Mouse (Mus musculus) myocyte (in vitro differentiated cells): Measurements from ENCODE around the gene Tctn3. TPM values are rescaled to one million over a fixed set of nuclear protein-coding genes. Genes with fewer than 3 reads are reported as not detected.
"Not testable (repeated sequence)": the region's sequence is repeated elsewhere in the genome, so short reads cannot be mapped to it uniquely, and the experiment has no call there.

ENCODE experiments used
- H3K27me3 ChIP-seq: one replicate; pipeline ENCODE4 v1.6.1; 2011; ENCODE audit not compliant: control insufficient read depth, insufficient read depth, insufficient read length
- H3K36me3 ChIP-seq: one replicate; pipeline ENCODE4 v1.6.1; 2011; ENCODE audit not compliant: control insufficient read depth, insufficient read depth
- H3K4me2 ChIP-seq: one replicate; pipeline ENCODE4 v1.6.1; 2011; ENCODE audit warnings: low read depth, control low read depth
- H3K4me3 ChIP-seq: one replicate; pipeline ENCODE4 v1.5.1; 2011; ENCODE audit warnings: mild to moderate bottlenecking, control low read depth, moderate library complexity
- H3K79me2 ChIP-seq: one replicate; pipeline ENCODE4 v1.6.1; 2011; ENCODE audit not compliant: control insufficient read depth, insufficient read depth
- H3ac ChIP-seq: one replicate; pipeline ENCODE4 v1.6.1; 2011; ENCODE audit not compliant: control insufficient read depth, insufficient read length
- CEBPB ChIP-seq: IDR thresholded peaks from 2 replicates; pipeline ENCODE4 v1.6.1; 2011; ENCODE audit warnings: mild to moderate bottlenecking, moderate library complexity; ENCODE audit not compliant: poor library complexity, insufficient read depth, severe bottlenecking
- E2F4 ChIP-seq: IDR thresholded peaks from one replicate; pipeline ENCODE4 v1.6.1; 2011; ENCODE audit warnings: mild to moderate bottlenecking, control low read depth, moderate library complexity; ENCODE audit not compliant: insufficient read depth
- MAX ChIP-seq: IDR thresholded peaks from one replicate; pipeline ENCODE4 v1.6.1; 2011; ENCODE audit warnings: low read depth, mild to moderate bottlenecking, control low read depth
- MYOD1 ChIP-seq, 3 experiments: IDR thresholded peaks; one replicate each; pipeline ENCODE4 v1.6.1; 2011; ENCODE audit warnings: control low read depth in 2 of 3, low read depth in 2 of 3, mild to moderate bottlenecking in 2 of 3, moderate library complexity in 1 of 3; ENCODE audit not compliant: insufficient read length in 2 of 3, control insufficient read depth in 1 of 3
- MYOG ChIP-seq, 3 experiments: IDR thresholded peaks; one replicate each; pipeline ENCODE4 v1.6.1; 2011; ENCODE audit warnings: control low read depth in 2 of 3, low read depth in 2 of 3, mild to moderate bottlenecking in 2 of 3; ENCODE audit not compliant: insufficient read length in 2 of 3, control insufficient read depth in 1 of 3, insufficient read depth in 1 of 3
- POLR2A ChIP-seq: IDR thresholded peaks from one replicate; pipeline ENCODE4 v1.6.1; 2011; ENCODE audit warnings: low read depth, mild to moderate bottlenecking, control low read depth, moderate library complexity; ENCODE audit not compliant: insufficient read length
- POLR2AphosphoS2 ChIP-seq: IDR thresholded peaks from one replicate; pipeline ENCODE4 v1.6.1; 2011; ENCODE audit warnings: low read depth, control low read depth; ENCODE audit not compliant: insufficient read length
- REST ChIP-seq: IDR thresholded peaks from one replicate; pipeline ENCODE4 v1.6.1; 2011; ENCODE audit warnings: mild to moderate bottlenecking, control low read depth, moderate library complexity; ENCODE audit not compliant: insufficient read depth, insufficient read length
- SRF ChIP-seq: IDR thresholded peaks from one replicate; pipeline ENCODE4 v1.6.1; 2011; ENCODE audit warnings: low read depth; ENCODE audit not compliant: control insufficient read depth, insufficient read length
- TCF12 ChIP-seq: IDR thresholded peaks from one replicate; pipeline ENCODE4 v1.6.1; 2011; ENCODE audit warnings: mild to moderate bottlenecking, control low read depth; ENCODE audit not compliant: poor library complexity, insufficient read depth, severe bottlenecking
- TCF3 ChIP-seq: IDR thresholded peaks from one replicate; pipeline ENCODE4 v1.6.1; 2011; ENCODE audit warnings: low read depth, control low read depth; ENCODE audit not compliant: insufficient read length
- USF1 ChIP-seq: IDR thresholded peaks from one replicate; pipeline ENCODE4 v1.6.1; 2011; ENCODE audit warnings: low read depth, mild to moderate bottlenecking, control low read depth, moderate library complexity
- polyA plus RNA-seq: library from polyadenylated mRNA; unstranded; fragments of >200 nt; fragmentation: generic; extraction: Trizol; gene quantifications from one replicate; pipeline ENCODE4 v1.2.1, GENCODE M21; 2012; ENCODE audit warnings: missing spikeins

Tctn3 gene
- polyA plus RNA-seq, 1 experiment: 5.6 TPM

- H3K4me3 ChIP-seq: no peak overlapping the region
- H3K27me3 ChIP-seq: no peaks in the 10 kb centered on the region
Observed at GRCm38 (mm10) chr19:40567616-40568015, 44.4 kb downstream of the Tctn3 start.

GRCm38 (mm10) chr19:40563880-40564645 lies 48.0 kb downstream of the Tctn3 start:
- no peak for TF ChIP-seq E2F4
- TF ChIP-seq TCF3: no peak
- TF ChIP-seq MYOD1 (IDR thresholded peaks at IDR 0.05; ENCODE audit: control insufficient read depth in 1 of 3, insufficient read length in 2 of 3, low read depth in 2 of 3): no peak
- TF ChIP-seq REST: no peak
- TF ChIP-seq CEBPB: no peak
- no peak for TF ChIP-seq MAX
- TF ChIP-seq SRF: no peak
- no peak for TF ChIP-seq POLR2AphosphoS2
- TF ChIP-seq POLR2A: no peak
- TF ChIP-seq TCF12: no peak
- no peak for TF ChIP-seq USF1
- no peak for TF ChIP-seq MYOG (IDR thresholded peaks at IDR 0.05; ENCODE audit: control insufficient read depth in 1 of 3, insufficient read depth in 1 of 3, insufficient read length in 2 of 3, low read depth in 2 of 3)
- peaks cover 41% of the 10 kb centered on the region for H3K36me3 ChIP-seq
- H3K27me3 ChIP-seq: no peaks in the 10 kb centered on the region
- H3ac ChIP-seq: no peak overlapping the region
- no peak overlapping the region for H3K4me2 ChIP-seq
- no peak overlapping the region for H3K4me3 ChIP-seq
- H3K79me2 ChIP-seq: no peaks in the 10 kb centered on the region

More at GRCm38 (mm10) chr19:40567616-40568015, 44.4 kb downstream of the Tctn3 start:
- Histone ChIP-seq H3K79me2 (no peaks in the 10 kb centered on the region), H3ac (no peak overlapping the region), H3K4me2 (no peak overlapping the region), H3K36me3 (peaks cover 71% of the 10 kb centered on the region)
- TF ChIP-seq CEBPB (no peak), USF1 (no peak), TCF3 (no peak), MAX (no peak)

GRCm38 (mm10) chr19:40561521-40561920 lies 50.5 kb downstream of the Tctn3 start:
- peaks cover 28% of the 10 kb centered on the region for H3K36me3 ChIP-seq

GRCm38 (mm10) chr19:40556029-40556428 lies 56.0 kb downstream of the Tctn3 start:
- H3K4me3 ChIP-seq: no peak overlapping the region
- H3K4me2 ChIP-seq: no peak overlapping the region
- H3ac ChIP-seq: no peak overlapping the region
- H3K27me3 ChIP-seq: no peaks in the 10 kb centered on the region
- H3K79me2 ChIP-seq: no peaks in the 10 kb centered on the region
- TF ChIP-seq SRF (no peak), REST (no peak), POLR2A (no peak), USF1 (no peak), MAX (no peak), TCF12 (no peak), CEBPB (no peak), POLR2AphosphoS2 (no peak)
- peaks cover 37% of the 10 kb centered on the region for H3K36me3 ChIP-seq

More at GRCm38 (mm10) chr19:40561521-40561920, 50.5 kb downstream of the Tctn3 start:
- not testable (repeated sequence) for H3K79me2 ChIP-seq, H3K4me2 ChIP-seq, H3K27me3 ChIP-seq, H3ac ChIP-seq, H3K4me3 ChIP-seq

- no peak overlapping the region for H3ac ChIP-seq
- H3K4me3 ChIP-seq: no peak overlapping the region
- no peaks in the 10 kb centered on the region for H3K79me2 ChIP-seq
- no peaks in the 10 kb centered on the region for H3K27me3 ChIP-seq
- TF ChIP-seq E2F4 (no peak), CEBPB (no peak), USF1 (no peak), MYOD1 (IDR thresholded peaks at IDR 0.05; ENCODE audit: control insufficient read depth in 1 of 3, insufficient read length in 2 of 3, low read depth in 2 of 3) (no peak), MYOG (IDR thresholded peaks at IDR 0.05; ENCODE audit: control insufficient read depth in 1 of 3, insufficient read depth in 1 of 3, insufficient read length in 2 of 3, low read depth in 2 of 3) (no peak), POLR2A (no peak), POLR2AphosphoS2 (no peak), TCF3 (no peak), SRF (no peak), MAX (no peak), REST (no peak), TCF12 (no peak)
- H3K4me2 ChIP-seq: no peak overlapping the region
- peaks cover 45% of the 10 kb centered on the region for H3K36me3 ChIP-seq
Observed at GRCm38 (mm10) chr19:40555136-40555535, 56.9 kb downstream of the Tctn3 start.
